Mouse (Mus musculus) lung, adult 2 months (tissue): ENCODE results near the gene Slitrk4.

ENCODE experiments used
- CTCF ChIP-seq: fragments of 200-500 bp; IDR thresholded peaks from 2 replicates; pipeline ENCODE4 v1.5.1; 2011; ENCODE audit warnings: mild to moderate bottlenecking, low read length, control low read depth; ENCODE audit not compliant: insufficient read depth
- POLR2A ChIP-seq: fragments of 200-500 bp; IDR thresholded peaks from 2 replicates; pipeline ENCODE4 v1.6.1; 2011; ENCODE audit warnings: low read depth, mild to moderate bottlenecking, control low read depth, low read length, borderline replicate concordance; ENCODE audit errors: extremely low read depth

- TF ChIP-seq CTCF, result no peak
- no peak for TF ChIP-seq POLR2A
Measured at GRCm38 (mm10) chrX:64277991-64278301, 1.1 kb upstream of the Slitrk4 start.
